Mouse (Mus musculus): Measurements from ENCODE around the gene Hs1bp3. TPM values are rescaled to one million over a fixed set of nuclear protein-coding genes. Genes with fewer than 3 reads are reported as not detected.

The Hs1bp3 gene
- polyA plus RNA-seq, 1 experiment = 15.4 TPM

DNA sequence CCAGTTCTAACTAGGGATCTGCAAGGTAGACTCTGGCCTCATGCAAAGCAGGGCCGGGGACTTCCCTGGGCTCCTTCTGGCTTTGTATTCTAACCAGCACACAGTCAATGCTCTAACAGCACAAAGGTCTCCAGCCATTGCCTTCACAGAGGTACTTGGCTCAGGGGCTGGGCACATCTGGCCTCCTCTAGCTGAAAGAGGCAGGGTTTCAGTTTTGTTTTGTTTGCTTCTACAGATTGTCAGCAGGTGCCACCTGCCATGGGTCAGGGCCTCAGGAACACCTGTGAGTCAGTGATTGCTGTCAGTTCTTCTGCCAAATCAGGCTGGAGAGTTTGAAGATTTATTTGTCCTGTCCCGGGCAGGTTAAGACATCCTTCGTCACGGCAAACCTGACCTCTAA is 39.8 kb downstream of the Hs1bp3 start:
- peaks cover 4% of the 10 kb centered on the region for H3K4me1 ChIP-seq (ENCODE audit: control insufficient read depth, insufficient read depth, low read length)
- TF ChIP-seq POLR2A (IDR thresholded peaks at IDR 0.05; ENCODE audit: extremely low read depth, insufficient read depth, low read length) = no peak
- TF ChIP-seq CTCF (IDR thresholded peaks at IDR 0.05; ENCODE audit: extremely low read depth, insufficient read depth, low read length) = no peak

GRCm38 (mm10) chr12:8354187-8354586 is 41.0 kb downstream of the Hs1bp3 start:
- Histone ChIP-seq H3K4me3 (ENCODE audit: insufficient read depth, low read length) (no peak overlapping the region), H3K4me1 (ENCODE audit: control insufficient read depth, insufficient read depth, low read length) (peaks cover 4% of the 10 kb centered on the region), H3K27ac (ENCODE audit: insufficient read depth, low read length) (no peak overlapping the region)
- TF ChIP-seq CTCF (IDR thresholded peaks at IDR 0.05; ENCODE audit: extremely low read depth, insufficient read depth, low read length) = no peak
- TF ChIP-seq POLR2A (IDR thresholded peaks at IDR 0.05; ENCODE audit: extremely low read depth, insufficient read depth, low read length) = no peak

More for the DNA sequence above, 39.8 kb downstream of the Hs1bp3 start:
- Histone ChIP-seq H3K4me3 (ENCODE audit: insufficient read depth, low read length) (no peak overlapping the region), H3K27ac (ENCODE audit: insufficient read depth, low read length) (no peak overlapping the region)

- H3K27ac ChIP-seq (ENCODE audit: insufficient read depth, low read length) = no peak overlapping the region
- H3K4me3 ChIP-seq (ENCODE audit: insufficient read depth, low read length) = no peak overlapping the region
- no peaks in the 10 kb centered on the region; the same call in 1 of the 2 replicates for H3K4me1 ChIP-seq (ENCODE audit: control insufficient read depth, insufficient read depth, low read length)
- TF ChIP-seq POLR2A (IDR thresholded peaks at IDR 0.05; ENCODE audit: extremely low read depth, insufficient read depth, low read length) = no peak
- no peak for TF ChIP-seq CTCF (IDR thresholded peaks at IDR 0.05; ENCODE audit: extremely low read depth, insufficient read depth, low read length)
Observed at GRCm38 (mm10) chr12:8355011-8355410, 41.8 kb downstream of the Hs1bp3 start.

DNA sequence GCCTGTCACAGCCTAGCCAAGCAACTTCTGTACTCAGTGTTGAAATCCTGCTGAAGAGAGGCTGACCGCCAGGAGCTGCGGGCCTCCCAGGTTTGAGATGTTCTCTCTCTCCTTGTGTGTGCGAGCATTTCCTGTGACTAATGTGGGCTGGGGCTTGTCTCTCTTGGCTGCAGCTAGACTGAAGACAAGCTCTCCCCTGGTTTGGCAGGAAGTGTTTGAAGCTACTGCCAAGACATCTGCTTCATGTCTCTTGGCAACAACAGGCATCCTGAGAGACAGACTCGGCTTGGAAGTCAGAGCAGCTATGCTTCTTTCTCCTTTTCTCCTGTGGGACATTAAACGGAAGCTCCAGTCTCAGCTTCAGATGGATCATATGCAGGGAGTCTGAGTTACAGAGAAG is 44.2 kb downstream of the Hs1bp3 start:
- Histone ChIP-seq H3K4me3 (ENCODE audit: insufficient read depth, low read length) (no peak overlapping the region), H3K4me1 (ENCODE audit: control insufficient read depth, insufficient read depth, low read length) (no peaks in the 10 kb centered on the region), H3K27ac (ENCODE audit: insufficient read depth, low read length) (peak overlapping the region; percentile 8; the same call in 1 of the 2 replicates)
- TF ChIP-seq CTCF (IDR thresholded peaks at IDR 0.05; ENCODE audit: extremely low read depth, insufficient read depth, low read length) (no peak), POLR2A (IDR thresholded peaks at IDR 0.05; ENCODE audit: extremely low read depth, insufficient read depth, low read length) (peak; percentile 30; the same call in 1 of the 2 replicates)

DNA sequence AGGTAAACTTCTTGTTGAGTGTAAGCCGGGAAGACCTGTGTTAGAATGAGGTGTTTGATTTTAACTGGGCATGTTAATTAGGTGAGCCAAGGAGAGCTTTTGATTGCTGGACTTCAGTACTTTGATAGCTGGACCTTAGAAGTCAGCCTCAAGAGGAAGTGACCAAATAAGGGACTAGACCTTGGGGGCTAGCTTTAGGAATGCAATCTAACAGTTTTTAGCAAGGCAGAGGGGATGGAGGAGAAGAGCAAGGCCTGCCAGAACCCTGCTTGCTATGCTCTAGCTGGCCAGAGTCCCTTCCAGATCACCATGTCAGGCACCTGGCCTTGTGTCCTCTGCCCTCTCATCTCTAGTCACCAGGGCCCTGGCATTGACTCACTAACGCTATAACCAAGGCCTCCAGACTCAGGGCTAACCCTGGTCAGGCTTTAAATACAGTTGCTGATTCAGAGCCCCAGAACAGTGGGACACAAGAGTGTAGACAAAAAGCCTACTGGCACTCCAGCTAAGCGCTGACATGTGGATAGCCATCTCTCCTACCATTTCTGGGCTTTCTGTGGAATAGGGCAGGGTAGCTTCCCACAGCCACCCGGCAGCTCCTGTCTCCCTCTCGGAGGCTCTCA is 45.2 kb downstream of the Hs1bp3 start:
- H3K4me3 ChIP-seq (ENCODE audit: insufficient read depth, low read length) = no peak overlapping the region
- no peaks in the 10 kb centered on the region for H3K4me1 ChIP-seq (ENCODE audit: control insufficient read depth, insufficient read depth, low read length)
- TF ChIP-seq CTCF (IDR thresholded peaks at IDR 0.05; ENCODE audit: extremely low read depth, insufficient read depth, low read length) = no peak
- no peak for TF ChIP-seq POLR2A (IDR thresholded peaks at IDR 0.05; ENCODE audit: extremely low read depth, insufficient read depth, low read length)
- 0 out of 2 replicates have a peak overlapping the region, but pooled peaks have one; percentile 1 for H3K27ac ChIP-seq (ENCODE audit: insufficient read depth, low read length)

GRCm38 (mm10) chr12:8359418-8360112 is 46.3 kb downstream of the Hs1bp3 start:
- Histone ChIP-seq H3K4me3 (ENCODE audit: insufficient read depth, low read length) (no peak overlapping the region), H3K4me1 (ENCODE audit: control insufficient read depth, insufficient read depth, low read length) (no peaks in the 10 kb centered on the region), H3K27ac (ENCODE audit: insufficient read depth, low read length) (no peak overlapping the region)
- TF ChIP-seq CTCF (IDR thresholded peaks at IDR 0.05; ENCODE audit: extremely low read depth, insufficient read depth, low read length) = no peak

DNA sequence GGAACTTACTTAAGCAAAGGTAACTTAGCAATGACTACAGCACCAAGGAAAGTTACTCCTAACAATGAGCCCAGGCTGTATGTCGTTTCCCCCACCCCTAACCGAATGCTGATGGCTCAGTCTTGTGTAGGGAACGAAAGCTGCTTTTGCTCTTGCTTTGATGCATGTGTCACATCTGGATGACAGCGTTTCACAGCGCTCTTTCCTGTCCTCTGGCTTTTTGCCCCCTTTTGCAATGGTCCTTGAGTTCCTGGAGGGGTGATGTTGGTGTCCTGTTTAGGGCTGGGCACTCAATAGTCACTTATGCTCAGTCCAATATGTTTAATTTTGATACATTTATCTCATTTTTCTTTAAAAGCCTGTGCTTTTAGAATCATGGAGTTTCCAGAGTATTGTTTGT is 48.6 kb downstream of the Hs1bp3 start:
- Histone ChIP-seq H3K27ac (ENCODE audit: insufficient read depth, low read length) (no peak overlapping the region), H3K4me1 (ENCODE audit: control insufficient read depth, insufficient read depth, low read length) (no peaks in the 10 kb centered on the region), H3K4me3 (ENCODE audit: insufficient read depth, low read length) (no peak overlapping the region)
- TF ChIP-seq CTCF (IDR thresholded peaks at IDR 0.05; ENCODE audit: extremely low read depth, insufficient read depth, low read length) (no peak), POLR2A (IDR thresholded peaks at IDR 0.05; ENCODE audit: extremely low read depth, insufficient read depth, low read length) (no peak)

DNA sequence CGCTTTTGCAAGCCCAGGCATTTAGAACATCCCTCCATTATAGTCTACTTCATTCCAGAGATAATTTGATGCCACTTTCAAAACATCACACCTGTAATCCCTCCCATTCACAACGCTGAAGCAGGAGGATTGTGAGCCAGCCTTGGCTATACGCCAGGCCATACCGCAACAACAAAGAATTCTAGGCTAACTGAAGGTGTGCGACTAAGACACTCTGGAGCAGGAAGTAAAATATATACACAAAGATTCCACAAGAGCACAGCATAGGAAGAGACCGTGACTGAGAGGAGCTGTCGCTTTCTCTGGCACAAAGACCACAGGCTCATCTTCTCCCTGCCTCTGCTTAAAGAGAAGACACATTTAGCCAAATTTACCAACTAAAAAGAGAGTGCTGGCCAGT is 49.2 kb downstream of the Hs1bp3 start:
- H3K4me3 ChIP-seq (ENCODE audit: insufficient read depth, low read length) = no peak overlapping the region
- no peak overlapping the region for H3K27ac ChIP-seq (ENCODE audit: insufficient read depth, low read length)
- TF ChIP-seq CTCF (IDR thresholded peaks at IDR 0.05; ENCODE audit: extremely low read depth, insufficient read depth, low read length) (no peak), POLR2A (IDR thresholded peaks at IDR 0.05; ENCODE audit: extremely low read depth, insufficient read depth, low read length) (no peak)

DNA sequence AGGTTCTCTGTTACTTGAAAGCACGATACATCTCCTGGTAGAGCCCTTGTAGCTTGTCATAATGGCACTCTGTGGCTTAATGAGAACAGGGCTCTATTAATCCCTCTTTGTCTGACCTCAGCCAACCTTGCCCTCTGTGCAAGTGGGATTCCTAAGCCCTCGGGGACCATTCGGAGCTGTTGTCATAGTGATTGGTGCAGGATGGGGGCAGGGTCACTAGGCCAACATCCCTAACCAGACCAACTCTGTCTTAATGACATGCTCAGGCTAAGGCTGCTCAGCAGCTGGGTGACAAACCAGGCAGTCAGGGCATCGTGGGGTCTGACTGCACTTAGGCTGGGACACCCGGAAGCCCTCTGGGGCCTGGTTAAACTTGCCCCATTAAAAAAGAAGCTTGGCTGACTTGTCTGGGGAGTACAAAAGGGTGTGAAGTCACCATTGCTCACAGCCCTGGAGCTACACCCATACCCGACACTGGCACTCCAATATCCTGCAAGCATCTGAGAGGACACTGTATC is 51.1 kb downstream of the Hs1bp3 start:
- TF ChIP-seq POLR2A (IDR thresholded peaks at IDR 0.05; ENCODE audit: extremely low read depth, insufficient read depth, low read length) (no peak), CTCF (IDR thresholded peaks at IDR 0.05; ENCODE audit: extremely low read depth, insufficient read depth, low read length) (no peak)
- Histone ChIP-seq H3K27ac (ENCODE audit: insufficient read depth, low read length) (no peak overlapping the region), H3K4me1 (ENCODE audit: control insufficient read depth, insufficient read depth, low read length) (no peaks in the 10 kb centered on the region)

More for the DNA sequence above, 49.2 kb downstream of the Hs1bp3 start:
- H3K4me1 ChIP-seq (ENCODE audit: control insufficient read depth, insufficient read depth, low read length) = no peaks in the 10 kb centered on the region

GRCm38 (mm10) chr12:8365336-8365735 is 52.1 kb downstream of the Hs1bp3 start:
- no peak overlapping the region for H3K27ac ChIP-seq (ENCODE audit: insufficient read depth, low read length)
- no peak for TF ChIP-seq POLR2A (IDR thresholded peaks at IDR 0.05; ENCODE audit: extremely low read depth, insufficient read depth, low read length)
- no peak for TF ChIP-seq CTCF (IDR thresholded peaks at IDR 0.05; ENCODE audit: extremely low read depth, insufficient read depth, low read length)
- no peaks in the 10 kb centered on the region for H3K4me1 ChIP-seq (ENCODE audit: control insufficient read depth, insufficient read depth, low read length)
- H3K4me3 ChIP-seq (ENCODE audit: insufficient read depth, low read length) = no peak overlapping the region

More for the DNA sequence above, 51.1 kb downstream of the Hs1bp3 start:
- no peak overlapping the region for H3K4me3 ChIP-seq (ENCODE audit: insufficient read depth, low read length)

All from cortical plate, adult 2 months (tissue).